Mouse (Mus musculus) E14TG2a.4 (cell line): ENCODE data around the gene Fezf2.

Source experiments
- CTCF ChIP-seq: conservative IDR thresholded peaks from 2 replicates; pipeline ENCODE4 v1.5.1; 2014; ENCODE audit warnings: low read length
- POU5F1 ChIP-seq: IDR thresholded peaks from 2 replicates; pipeline ENCODE4 v1.6.1; 2014; ENCODE audit warnings: low read length, borderline replicate concordance

GRCm38 (mm10) chr14:12394318-12394717 lies 46.3 kb upstream of the Fezf2 start:
- no peak for TF ChIP-seq CTCF
- no peak for TF ChIP-seq POU5F1
